Mouse (Mus musculus): ENCODE results near the gene Pycr2.

Gene Pycr2

DNA sequence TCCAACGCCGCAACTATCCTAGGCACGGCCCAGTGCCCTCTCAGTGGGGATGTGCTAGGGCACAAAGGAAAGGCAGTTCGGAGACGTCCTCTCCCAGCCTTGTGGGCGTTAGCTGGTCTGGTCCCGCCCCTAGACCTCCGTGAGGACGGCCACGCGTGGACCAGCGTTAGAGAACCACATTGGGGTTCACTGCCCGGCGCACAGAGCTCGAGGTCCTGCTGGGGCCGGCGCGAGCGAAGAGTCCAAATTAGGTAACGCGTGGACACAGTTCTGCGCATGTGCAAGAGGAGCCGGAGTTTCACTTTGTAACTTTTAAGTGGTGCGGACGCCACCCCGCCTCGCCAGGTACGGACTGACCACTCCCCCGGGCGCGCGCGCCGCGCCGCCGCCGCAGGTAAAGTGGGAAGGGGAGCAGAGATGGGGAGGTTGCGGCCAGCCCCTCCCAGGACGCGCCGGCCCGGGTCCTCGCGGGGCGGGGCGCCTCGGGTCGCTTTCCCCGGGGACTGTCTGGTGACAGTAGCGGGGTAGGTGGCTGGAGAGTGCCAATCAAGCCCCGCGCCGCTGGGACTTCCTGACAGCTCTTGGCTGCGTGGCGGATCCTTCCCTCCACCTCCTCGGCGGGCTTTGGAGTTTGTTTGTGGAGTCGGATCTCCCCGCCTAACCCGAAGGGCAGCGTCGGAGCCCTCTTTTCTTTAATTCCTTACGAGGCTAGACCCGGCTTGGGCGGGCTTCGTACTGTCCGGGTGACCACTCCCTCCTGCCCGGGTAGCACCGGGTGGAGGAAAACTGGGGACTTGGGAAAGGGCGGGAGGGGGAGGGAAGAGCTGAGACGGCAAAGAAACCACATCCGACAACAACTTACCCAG is 38.3 kb downstream of the Pycr2 start, which contains the start of gene Tmem63a:
TSS of gene Tmem63a (plus strand) at position 179 of the 866 bp plus-strand sequence.
- DNase-seq, result peak; percentile 90

DNA sequence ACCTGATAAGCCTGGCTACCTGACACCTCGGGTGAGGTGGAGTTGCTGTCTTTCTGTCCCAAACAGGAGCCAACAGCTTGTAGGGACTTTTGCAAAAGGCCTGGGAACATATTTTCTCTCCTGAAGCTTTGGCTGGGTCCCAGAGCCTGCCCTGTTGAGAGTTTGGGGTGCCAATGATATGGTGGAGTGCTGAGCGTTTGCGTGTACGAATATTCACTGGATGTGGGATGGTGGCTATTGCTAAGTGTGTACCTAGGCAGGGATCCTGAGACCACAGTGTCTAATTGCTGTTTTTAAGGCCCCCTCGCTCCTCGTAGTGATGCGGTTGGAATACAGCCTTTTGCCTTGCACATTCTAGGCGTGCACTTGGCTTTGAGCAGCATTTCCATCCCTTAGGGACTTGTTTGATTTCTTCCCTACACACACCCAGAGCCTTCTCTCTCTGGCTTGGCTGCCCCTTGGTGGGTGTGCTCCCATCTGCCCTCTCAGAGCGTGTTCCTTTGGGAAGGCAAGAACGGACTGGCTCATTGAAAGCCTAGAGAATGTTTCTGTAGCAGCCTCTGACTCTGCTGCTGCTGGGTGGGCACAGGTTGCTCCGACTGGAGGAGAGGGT is 39.0 kb downstream of the Pycr2 start:
- DNase-seq, result peak; percentile 18

- no peak for DNase-seq
Observed at GRCm38 (mm10) chr1:180943896-180944295, 39.8 kb downstream of the Pycr2 start.

DNA sequence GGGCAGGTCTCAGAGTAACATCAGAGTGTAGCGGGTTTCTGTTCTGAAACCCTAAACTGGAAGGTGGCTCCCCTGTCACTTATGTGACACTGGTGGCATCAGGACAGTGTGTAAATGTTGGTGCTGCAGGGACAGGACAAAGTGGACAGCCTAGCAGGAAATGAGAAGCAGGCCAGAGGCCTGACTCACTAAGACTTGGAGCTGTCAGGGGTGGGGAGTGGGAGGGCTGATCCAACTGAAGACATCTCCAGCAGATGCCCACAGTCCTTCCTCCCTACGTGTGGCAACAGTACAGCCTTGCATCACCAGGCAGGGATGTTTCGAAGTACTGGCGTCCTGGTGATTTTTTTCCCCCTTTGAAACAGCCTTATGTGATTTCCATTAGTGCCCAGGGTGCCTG is 40.5 kb downstream of the Pycr2 start:
- DNase-seq, result no peak

DNA sequence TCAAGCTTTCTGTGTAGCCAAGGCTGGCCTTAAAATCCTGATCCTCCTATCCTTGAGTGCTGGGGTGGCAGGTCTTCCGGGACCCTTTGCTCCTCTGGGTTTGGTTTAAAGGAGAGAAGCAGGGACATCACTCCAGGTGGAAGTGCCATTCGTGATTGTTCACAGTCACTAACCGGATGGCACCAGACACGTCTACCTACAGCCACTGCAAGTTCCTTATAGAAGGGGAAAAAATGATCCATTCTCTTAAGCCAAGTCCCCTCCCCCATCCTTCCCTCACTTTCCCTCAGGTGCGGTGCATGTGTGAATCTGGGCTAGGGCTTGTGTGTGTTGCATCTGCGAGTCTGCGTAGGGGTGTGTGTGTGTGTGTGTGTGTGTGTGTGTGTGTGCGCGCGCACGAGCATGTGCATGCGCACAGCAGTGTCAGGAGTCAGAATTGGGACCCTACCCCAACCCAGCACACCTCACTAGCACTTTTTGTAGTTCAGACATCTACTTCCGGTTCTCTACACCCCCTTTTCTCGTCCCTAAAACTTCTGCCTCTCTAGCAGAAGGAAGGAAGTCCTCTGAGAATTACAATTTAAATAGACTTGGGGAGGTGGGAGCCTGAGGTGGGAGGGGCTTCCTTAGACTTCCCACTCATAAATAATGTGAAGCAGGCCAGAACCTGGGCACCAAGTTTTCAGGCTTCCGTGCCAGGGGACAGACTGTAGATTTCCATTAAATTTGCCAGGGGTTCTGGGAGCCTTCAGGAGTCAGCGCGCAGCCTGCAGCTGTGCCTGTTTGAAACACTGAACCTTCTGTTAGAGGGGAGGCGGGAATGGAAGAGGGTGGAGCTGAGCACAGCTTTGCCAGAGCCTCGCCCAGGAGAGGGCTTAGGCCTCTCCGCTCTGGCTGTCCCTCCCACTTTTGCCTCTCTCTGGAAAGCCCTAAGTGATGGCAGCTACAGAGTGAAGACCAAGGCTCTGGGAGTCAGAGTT is 41.2 kb downstream of the Pycr2 start:
- peak; percentile 66 for DNase-seq

- DNase-seq, result no peak
Observed at GRCm38 (mm10) chr1:180946448-180946847, 42.4 kb downstream of the Pycr2 start.

DNA sequence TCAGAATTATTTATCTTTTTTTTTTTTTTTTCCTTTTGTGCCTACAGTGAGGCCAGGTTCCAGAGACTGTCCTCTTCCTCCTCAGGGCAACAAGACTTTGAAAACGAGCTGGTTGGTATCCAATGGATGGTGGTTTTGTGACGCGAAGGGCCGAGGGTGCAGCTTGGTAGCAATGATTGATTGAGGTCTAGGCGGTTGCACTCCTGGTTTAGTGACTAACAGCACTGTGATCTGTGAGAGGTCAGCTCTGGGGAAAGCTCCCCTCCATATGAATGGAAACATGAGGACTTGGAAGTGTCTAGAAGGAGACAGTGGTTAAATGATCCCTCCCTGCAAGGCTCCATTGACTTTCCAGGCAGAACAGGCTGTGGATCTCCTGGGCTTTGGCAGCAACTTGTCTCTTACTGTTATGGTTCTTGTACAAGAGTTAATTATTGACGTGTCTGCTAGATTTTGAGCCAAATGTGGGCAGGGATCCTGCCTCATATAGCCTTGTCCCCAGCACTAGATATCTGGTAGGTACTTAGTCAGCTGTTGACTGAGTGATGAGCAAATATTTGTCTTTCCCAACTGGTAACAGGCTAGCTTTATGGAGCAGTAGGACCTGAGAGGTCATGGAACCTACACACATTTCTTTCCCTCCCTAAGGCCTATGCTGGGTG is 48.1 kb downstream of the Pycr2 start:
- DNase-seq, result peak; percentile 58

GRCm38 (mm10) chr1:180952808-180953207 is 48.7 kb downstream of the Pycr2 start:
- no peak for DNase-seq

DNA sequence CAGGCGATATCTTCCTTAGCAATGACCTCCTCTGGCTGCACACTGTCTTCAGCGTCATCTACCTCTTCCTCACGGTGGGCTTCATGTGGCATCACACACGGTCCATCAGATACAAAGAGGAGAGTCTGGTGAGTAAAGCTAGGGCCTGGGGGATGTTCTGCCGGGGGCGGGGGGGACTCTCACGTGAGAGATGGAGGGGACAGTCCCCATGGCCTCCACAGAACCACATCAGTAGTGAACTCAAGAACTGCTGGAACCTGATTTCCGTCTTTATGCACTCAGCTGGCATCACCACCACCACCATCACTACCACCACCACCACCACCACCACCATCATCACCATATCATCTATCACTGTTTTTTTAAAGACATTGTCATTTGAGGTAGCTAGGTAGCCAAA is 52.3 kb downstream of the Pycr2 start:
- no peak for DNase-seq

GRCm38 (mm10) chr1:180956973-180957381 is 52.9 kb downstream of the Pycr2 start:
- peak; percentile 75 for DNase-seq
